ENCODE assay signal across 30 mouse cellular contexts in genomic region chr11:83221328-83221877, GRCm38 (mm10). TPM values are rescaled to one million over a fixed set of nuclear protein-coding genes. Genes with fewer than 3 reads are reported as not detected.
"Had no signal": no experiment of that assay in that cellular context is flagged by ENCODE, and none has a peak within 500 bp of the region (broad histone marks: within the 10 kb centered on the region; RNA-seq: fewer than 3 reads in every experiment).

No protein-coding gene starts in this region.

- ATAC-seq: hindbrain, embryonic 16.5 days; inflammation-experienced regulatory T-cells, adult 6 months; intestine, embryonic 15.5 days; intestine, postnatal 0 days had no signal

- H3K9me3 ChIP-seq: heart, embryonic 10.5 days; heart, embryonic 12.5 days; hindbrain, embryonic 10.5 days; hindbrain, embryonic 12.5 days; intestine, embryonic 15.5 days; limb, embryonic 10.5 days; limb, embryonic 12.5 days; liver, embryonic 13.5 days; liver, embryonic 15.5 days had no signal

- H3K4me2 ChIP-seq: heart, embryonic 12.5 days; hindbrain, embryonic 12.5 days; hindbrain, embryonic 14.5 days; intestine, embryonic 15.5 days; limb, embryonic 12.5 days; liver, embryonic 13.5 days; liver, embryonic 15.5 days had no signal

- DNase-seq: gastrocnemius, postnatal 25 days; heart, adult 18-20 months; heart, postnatal 10 days; heart, postnatal 4 days; kidney, adult 18-20 months; kidney, adult 8-10 months; kidney, postnatal 10 days; kidney, postnatal 25 days; kidney, postnatal 4 days; liver; liver, embryonic 13.5 days had no signal

- H3K9ac ChIP-seq: heart, embryonic 12.5 days; hindbrain, embryonic 12.5 days; hindbrain, embryonic 14.5 days; intestine, embryonic 15.5 days; limb, embryonic 12.5 days; liver, embryonic 13.5 days; liver, embryonic 15.5 days had no signal

- H3K27ac ChIP-seq: heart, embryonic 10.5 days; hindbrain, embryonic 10.5 days; hindbrain, embryonic 12.5 days; hindbrain, embryonic 14.5 days; intestine, embryonic 15.5 days; layer of hippocampus, adult 2 months; left cerebral cortex, adult 2 months; limb, embryonic 10.5 days; limb, embryonic 12.5 days; liver, embryonic 13.5 days; liver, embryonic 15.5 days had no signal

- H3K4me3 ChIP-seq: heart, embryonic 10.5 days; heart, embryonic 12.5 days; hindbrain, embryonic 10.5 days; hindbrain, embryonic 12.5 days; intestine, embryonic 15.5 days; layer of hippocampus, adult 2 months; left cerebral cortex, adult 2 months; limb, embryonic 10.5 days; limb, embryonic 12.5 days; liver, embryonic 13.5 days; liver, embryonic 15.5 days had no signal

- H3K36me3 ChIP-seq: heart, embryonic 10.5 days; heart, embryonic 12.5 days; hindbrain, embryonic 10.5 days; hindbrain, embryonic 12.5 days; intestine, embryonic 15.5 days; limb, embryonic 10.5 days; limb, embryonic 12.5 days had no signal

- H3K4me1 ChIP-seq: heart, embryonic 10.5 days; heart, embryonic 12.5 days; hindbrain, embryonic 10.5 days; hindbrain, embryonic 12.5 days; intestine, embryonic 15.5 days; limb, embryonic 10.5 days; limb, embryonic 12.5 days had no signal

- H3K27me3 ChIP-seq: heart, embryonic 12.5 days; hindbrain, embryonic 12.5 days; intestine, embryonic 15.5 days; limb, embryonic 12.5 days; liver, embryonic 13.5 days; liver, embryonic 15.5 days had no signal

RNA-seq across cellular contexts. Expression of gene Slfn3, which starts 30.3 kb away (rescaled TPM):
- polyA plus RNA-seq: hindbrain, embryonic 14.5 days had no signal

RNA-seq across cellular contexts. Expression of gene Slfn4, which starts 46.4 kb away (rescaled TPM):
- total RNA-seq: layer of hippocampus, adult 2 months; layer of hippocampus, postnatal 25 days; left cerebral cortex, postnatal 14 days; left cerebral cortex, postnatal 36 days had no signal
- polyA plus RNA-seq: heart, embryonic 10.5 days; heart, embryonic 12.5 days; heart, embryonic 14.5 days; hindbrain, embryonic 10.5 days; hindbrain, embryonic 12.5 days; hindbrain, embryonic 14.5 days; hindbrain, embryonic 16.5 days; kidney, embryonic 14.5 days; limb, embryonic 10.5 days; limb, embryonic 12.5 days had no signal
